Mouse (Mus musculus): Measurements from ENCODE around the gene Cntn5. TPM values are rescaled to one million over a fixed set of nuclear protein-coding genes. Genes with fewer than 3 reads are reported as not detected.

Cntn5 gene
- polyA plus RNA-seq, 1 experiment from 2014 or later, result 2.3 TPM

GRCm38 (mm10) chr9:10324697-10325368, 579.7 kb downstream of the Cntn5 start:
- Histone ChIP-seq H3K4me3 (ENCODE audit: low read depth, low read length) (no peak overlapping the region), H3K36me3 (ENCODE audit: control insufficient read depth, insufficient read depth, low read length) (no peaks in the 10 kb centered on the region), H3K27ac (replicated peaks; ENCODE audit: low read depth, low read length) (no peak overlapping the region), H3K27me3 (replicated peaks; ENCODE audit: control insufficient read depth, insufficient read depth, low read length) (no peaks in the 10 kb centered on the region), H3K4me1 (ENCODE audit: control insufficient read depth, insufficient read depth, low read length) (no peaks in the 10 kb centered on the region), H3K4me2 (ENCODE audit: low read depth, low read length) (no peak overlapping the region), H3K9ac (ENCODE audit: low read depth, low read length) (no peak overlapping the region), H3K9me3 (ENCODE audit: control insufficient read depth, low read length) (no peaks in the 10 kb centered on the region)
- ATAC-seq (ENCODE audit: low read depth) (no peak), DNase-seq (ENCODE audit: low spot score) (peak; percentile 36)
- whole genome bisulfite sequencing, result 43% methylated on average over 7 of the region's 7 CpGs

GRCm38 (mm10) chr9:10269342-10269741, 635.2 kb downstream of the Cntn5 start:
- Histone ChIP-seq H3K36me3 (ENCODE audit: control insufficient read depth, insufficient read depth, low read length) (no peaks in the 10 kb centered on the region), H3K4me2 (ENCODE audit: low read depth, low read length) (no peak overlapping the region), H3K4me3 (ENCODE audit: low read depth, low read length) (no peak overlapping the region), H3K9ac (ENCODE audit: low read depth, low read length) (no peak overlapping the region), H3K27me3 (replicated peaks; ENCODE audit: control insufficient read depth, insufficient read depth, low read length) (no peaks in the 10 kb centered on the region), H3K9me3 (ENCODE audit: control insufficient read depth, low read length) (no peaks in the 10 kb centered on the region), H3K4me1 (ENCODE audit: control insufficient read depth, insufficient read depth, low read length) (no peaks in the 10 kb centered on the region), H3K27ac (replicated peaks; ENCODE audit: low read depth, low read length) (no peak overlapping the region)
- peak; percentile 55; the same call in 1 of the 2 replicates for ATAC-seq (ENCODE audit: low read depth)
- DNase-seq (ENCODE audit: low spot score), result peak; percentile 43
- 24% methylated on average over 2 of the region's 2 CpGs for WGBS

GRCm38 (mm10) chr9:10268836-10269235, 635.7 kb downstream of the Cntn5 start:
- DNase-seq (ENCODE audit: low spot score) (no peak), ATAC-seq (ENCODE audit: low read depth) (no peak)
- H3K4me1 ChIP-seq (ENCODE audit: control insufficient read depth, insufficient read depth, low read length), result no peaks in the 10 kb centered on the region
- H3K9me3 ChIP-seq (ENCODE audit: control insufficient read depth, low read length), result no peaks in the 10 kb centered on the region
- H3K4me3 ChIP-seq (ENCODE audit: low read depth, low read length), result no peak overlapping the region
- H3K27ac ChIP-seq (replicated peaks; ENCODE audit: low read depth, low read length), result no peak overlapping the region
- no peak overlapping the region for H3K9ac ChIP-seq (ENCODE audit: low read depth, low read length)
- no peaks in the 10 kb centered on the region for H3K36me3 ChIP-seq (ENCODE audit: control insufficient read depth, insufficient read depth, low read length)
- no peak overlapping the region for H3K4me2 ChIP-seq (ENCODE audit: low read depth, low read length)
- no peaks in the 10 kb centered on the region for H3K27me3 ChIP-seq (replicated peaks; ENCODE audit: control insufficient read depth, insufficient read depth, low read length)
- WGBS, result 51% methylated on average over 6 of the region's 6 CpGs

- 57% methylated on average over 3 of the region's 3 CpGs for WGBS
Measured at GRCm38 (mm10) chr9:10265616-10266015, 639.0 kb downstream of the Cntn5 start.

GRCm38 (mm10) chr9:10233364-10233763, 671.2 kb downstream of the Cntn5 start:
- Histone ChIP-seq H3K27ac (replicated peaks; ENCODE audit: low read depth, low read length) (no peak overlapping the region), H3K4me1 (ENCODE audit: control insufficient read depth, insufficient read depth, low read length) (0 out of 2 replicates have a peak, but pooled peaks cover 2% of the 10 kb centered on the region), H3K27me3 (replicated peaks; ENCODE audit: control insufficient read depth, insufficient read depth, low read length) (no peaks in the 10 kb centered on the region), H3K36me3 (ENCODE audit: control insufficient read depth, insufficient read depth, low read length) (no peaks in the 10 kb centered on the region), H3K9me3 (ENCODE audit: control insufficient read depth, low read length) (0 out of 2 replicates have a peak, but pooled peaks cover 6% of the 10 kb centered on the region), H3K9ac (ENCODE audit: low read depth, low read length) (no peak overlapping the region), H3K4me2 (ENCODE audit: low read depth, low read length) (no peak overlapping the region), H3K4me3 (ENCODE audit: low read depth, low read length) (no peak overlapping the region)
- ATAC-seq (ENCODE audit: low read depth) (no peak), DNase-seq (ENCODE audit: low spot score) (no peak)
- WGBS, result 79% methylated on average over 4 of the region's 4 CpGs

More at GRCm38 (mm10) chr9:10265616-10266015, 639.0 kb downstream of the Cntn5 start:
- no peak overlapping the region for H3K9ac ChIP-seq (ENCODE audit: low read depth, low read length)
- no peak overlapping the region for H3K4me2 ChIP-seq (ENCODE audit: low read depth, low read length)
- H3K4me1 ChIP-seq (ENCODE audit: control insufficient read depth, insufficient read depth, low read length), result no peaks in the 10 kb centered on the region
- 0 out of 2 replicates have a peak, but pooled peaks cover 3% of the 10 kb centered on the region for H3K9me3 ChIP-seq (ENCODE audit: control insufficient read depth, low read length)
- H3K4me3 ChIP-seq (ENCODE audit: low read depth, low read length), result no peak overlapping the region
- H3K27ac ChIP-seq (replicated peaks; ENCODE audit: low read depth, low read length), result no peak overlapping the region
- H3K36me3 ChIP-seq (ENCODE audit: control insufficient read depth, insufficient read depth, low read length), result no peaks in the 10 kb centered on the region
- no peak for ATAC-seq (ENCODE audit: low read depth)
- no peaks in the 10 kb centered on the region for H3K27me3 ChIP-seq (replicated peaks; ENCODE audit: control insufficient read depth, insufficient read depth, low read length)
- no peak for DNase-seq (ENCODE audit: low spot score)

- Histone ChIP-seq H3K27me3 (replicated peaks; ENCODE audit: control insufficient read depth, insufficient read depth, low read length) (no peaks in the 10 kb centered on the region), H3K36me3 (ENCODE audit: control insufficient read depth, insufficient read depth, low read length) (no peaks in the 10 kb centered on the region), H3K9me3 (ENCODE audit: control insufficient read depth, low read length) (no peaks in the 10 kb centered on the region), H3K27ac (replicated peaks; ENCODE audit: low read depth, low read length) (no peak overlapping the region), H3K4me2 (ENCODE audit: low read depth, low read length) (no peak overlapping the region), H3K4me1 (ENCODE audit: control insufficient read depth, insufficient read depth, low read length) (0 out of 2 replicates have a peak, but pooled peaks cover 2% of the 10 kb centered on the region), H3K4me3 (ENCODE audit: low read depth, low read length) (no peak overlapping the region), H3K9ac (ENCODE audit: low read depth, low read length) (no peak overlapping the region)
- ATAC-seq (ENCODE audit: low read depth) (no peak), DNase-seq (ENCODE audit: low spot score) (peak; percentile 2)
- WGBS, result 61% methylated on average over 1 of the region's 1 CpGs
Measured at GRCm38 (mm10) chr9:10232066-10232465, 672.5 kb downstream of the Cntn5 start.

GRCm38 (mm10) chr9:10230973-10231372, 673.6 kb downstream of the Cntn5 start:
- Histone ChIP-seq H3K4me3 (ENCODE audit: low read depth, low read length) (no peak overlapping the region), H3K27me3 (replicated peaks; ENCODE audit: control insufficient read depth, insufficient read depth, low read length) (no peaks in the 10 kb centered on the region), H3K27ac (replicated peaks; ENCODE audit: low read depth, low read length) (no peak overlapping the region), H3K4me2 (ENCODE audit: low read depth, low read length) (no peak overlapping the region), H3K9ac (ENCODE audit: low read depth, low read length) (no peak overlapping the region), H3K4me1 (ENCODE audit: control insufficient read depth, insufficient read depth, low read length) (0 out of 2 replicates have a peak, but pooled peaks cover 2% of the 10 kb centered on the region), H3K36me3 (ENCODE audit: control insufficient read depth, insufficient read depth, low read length) (no peaks in the 10 kb centered on the region), H3K9me3 (ENCODE audit: control insufficient read depth, low read length) (no peaks in the 10 kb centered on the region)
- no peak for DNase-seq (ENCODE audit: low spot score)
- ATAC-seq (ENCODE audit: low read depth), result no peak

- H3K4me3 ChIP-seq (ENCODE audit: low read depth, low read length), result no peak overlapping the region
- ATAC-seq (ENCODE audit: low read depth) (peak; percentile 70; the same call in 1 of the 2 replicates), DNase-seq (ENCODE audit: low spot score) (peak; percentile 79)
- H3K36me3 ChIP-seq (ENCODE audit: control insufficient read depth, insufficient read depth, low read length), result no peaks in the 10 kb centered on the region
- no peak overlapping the region for H3K4me2 ChIP-seq (ENCODE audit: low read depth, low read length)
- no peaks in the 10 kb centered on the region for H3K9me3 ChIP-seq (ENCODE audit: control insufficient read depth, low read length)
- 0 out of 2 replicates have a peak overlapping the region, but pooled peaks have one; percentile 21 for H3K27ac ChIP-seq (replicated peaks; ENCODE audit: low read depth, low read length)
- H3K27me3 ChIP-seq (replicated peaks; ENCODE audit: control insufficient read depth, insufficient read depth, low read length), result no peaks in the 10 kb centered on the region
- WGBS, result 33% methylated on average over 2 of the region's 2 CpGs
- H3K4me1 ChIP-seq (ENCODE audit: control insufficient read depth, insufficient read depth, low read length), result 0 out of 2 replicates have a peak, but pooled peaks cover 2% of the 10 kb centered on the region
- H3K9ac ChIP-seq (ENCODE audit: low read depth, low read length), result no peak overlapping the region
Measured at GRCm38 (mm10) chr9:10229716-10230115, 674.9 kb downstream of the Cntn5 start.

GRCm38 (mm10) chr9:10226013-10226412, 678.6 kb downstream of the Cntn5 start:
- no peaks in the 10 kb centered on the region for H3K27me3 ChIP-seq (replicated peaks; ENCODE audit: control insufficient read depth, insufficient read depth, low read length)
- no peak overlapping the region for H3K9ac ChIP-seq (ENCODE audit: low read depth, low read length)
- DNase-seq (ENCODE audit: low spot score) (peak; percentile 31), ATAC-seq (ENCODE audit: low read depth) (no peak; the same call in 1 of the 2 replicates)
- H3K4me1 ChIP-seq (ENCODE audit: control insufficient read depth, insufficient read depth, low read length), result 0 out of 2 replicates have a peak, but pooled peaks cover 2% of the 10 kb centered on the region
- H3K4me2 ChIP-seq (ENCODE audit: low read depth, low read length), result no peak overlapping the region
- H3K9me3 ChIP-seq (ENCODE audit: control insufficient read depth, low read length), result no peaks in the 10 kb centered on the region
- H3K36me3 ChIP-seq (ENCODE audit: control insufficient read depth, insufficient read depth, low read length), result no peaks in the 10 kb centered on the region
- H3K27ac ChIP-seq (replicated peaks; ENCODE audit: low read depth, low read length), result no peak overlapping the region
- no peak overlapping the region for H3K4me3 ChIP-seq (ENCODE audit: low read depth, low read length)
- WGBS, result 51% methylated on average over 2 of the region's 2 CpGs
